Mouse (Mus musculus) hindbrain, embryonic 12.5 days (tissue): ENCODE measurements at regions not wholly inside any gene's neighbourhood (a gene's known extent, or its start where the extent isn't known, plus 50 kb on each side); places are given as distances from the start of the nearest gene placed in this dataset.

Experiments
- ATAC-seq: fragments of 200-750 bp; cut with Nextera tagmentation; 2 replicates; pipeline ENCODE4 v1.8.0; 2017; ENCODE audit warnings: moderate TSS enrichment; ENCODE audit not compliant: low FRiP score
- H3K27ac ChIP-seq: fragments of 300-500 bp; sonication (generic); 2 replicates; pipeline ENCODE4 v1.5.1; 2016; ENCODE audit warnings: mild to moderate bottlenecking
- H3K27me3 ChIP-seq: fragments of 300-500 bp; sonication (generic); 2 replicates; pipeline ENCODE4 v1.6.1; 2016; ENCODE audit warnings: mild to moderate bottlenecking
- H3K36me3 ChIP-seq: fragments of 300-500 bp; sonication (generic); 2 replicates; pipeline ENCODE4 v1.6.1; 2016; ENCODE audit warnings: mild to moderate bottlenecking
- H3K4me1 ChIP-seq: fragments of 300-500 bp; sonication (generic); 2 replicates; pipeline ENCODE4 v1.6.1; 2016
- H3K4me2 ChIP-seq: fragments of 300-500 bp; sonication (generic); replicated peaks from 2 replicates; pipeline ENCODE4 v1.6.1; 2016; ENCODE audit warnings: mild to moderate bottlenecking
- H3K4me3 ChIP-seq: fragments of 300-500 bp; sonication (generic); 2 replicates; pipeline ENCODE4 v1.5.1; 2016; ENCODE audit warnings: mild to moderate bottlenecking
- H3K9ac ChIP-seq: fragments of 300-500 bp; sonication (generic); 2 replicates; pipeline ENCODE4 v1.6.1; 2016; ENCODE audit warnings: mild to moderate bottlenecking, moderate library complexity
- H3K9me3 ChIP-seq: fragments of 300-500 bp; sonication (generic); replicated peaks from 2 replicates; pipeline ENCODE4 v1.6.1; 2016; ENCODE audit warnings: mild to moderate bottlenecking
- WGBS: fragments of 180-500 bp; shearing (Covaris S2); methylation state at CpG from one replicate; pipeline ENCODE4 v1.1.7; 2016; 5-methylcytosine and 5-hydroxymethylcytosine counted together

GRCm38 (mm10) chr8:51032386-51032785 is 2188.6 kb upstream of the Tenm3 start:
- WGBS: 63% methylated on average over 3 of the region's 3 CpGs
- Histone ChIP-seq H3K4me2 (no peak overlapping the region), H3K4me3 (no peak overlapping the region), H3K27ac (no peak overlapping the region), H3K36me3 (no peaks in the 10 kb centered on the region), H3K9me3 (no peaks in the 10 kb centered on the region), H3K4me1 (no peaks in the 10 kb centered on the region), H3K9ac (no peak overlapping the region), H3K27me3 (no peaks in the 10 kb centered on the region)
- ATAC-seq: no peak

- 92% methylated on average over 3 of the region's 3 CpGs for WGBS
- no peak for ATAC-seq
Observed at GRCm38 (mm10) chr8:51010508-51010907, 2166.8 kb upstream of the Tenm3 start.

GRCm38 (mm10) chr8:50967386-50967785 is 2123.6 kb upstream of the Tenm3 start:
- Histone ChIP-seq H3K27ac (no peak overlapping the region), H3K4me3 (no peak overlapping the region), H3K4me1 (no peaks in the 10 kb centered on the region), H3K27me3 (no peaks in the 10 kb centered on the region), H3K9ac (no peak overlapping the region), H3K9me3 (no peaks in the 10 kb centered on the region), H3K4me2 (no peak overlapping the region), H3K36me3 (no peaks in the 10 kb centered on the region)
- WGBS: 53% methylated on average over 4 of the region's 4 CpGs
- ATAC-seq: no peak

More at GRCm38 (mm10) chr8:51010508-51010907, 2166.8 kb upstream of the Tenm3 start:
- no peak overlapping the region for H3K4me3 ChIP-seq
- no peaks in the 10 kb centered on the region for H3K9me3 ChIP-seq
- H3K4me2 ChIP-seq: no peak overlapping the region
- no peak overlapping the region for H3K27ac ChIP-seq
- H3K36me3 ChIP-seq: no peaks in the 10 kb centered on the region
- no peaks in the 10 kb centered on the region for H3K27me3 ChIP-seq
- no peak overlapping the region for H3K9ac ChIP-seq
- no peaks in the 10 kb centered on the region for H3K4me1 ChIP-seq

- Histone ChIP-seq H3K36me3 (no peaks in the 10 kb centered on the region), H3K4me2 (peak overlapping the region; percentile 96), H3K9ac (no peak overlapping the region; the same call in 1 of the 2 replicates), H3K4me3 (no peak overlapping the region), H3K9me3 (no peaks in the 10 kb centered on the region), H3K27me3 (no peaks in the 10 kb centered on the region), H3K27ac (no peak overlapping the region), H3K4me1 (peaks cover 8% of the 10 kb centered on the region; the same call in 1 of the 2 replicates)
- ATAC-seq: no peak
- WGBS: 23% methylated on average over 5 of the region's 5 CpGs
Observed at GRCm38 (mm10) chr8:50917540-50917939, 2073.8 kb upstream of the Tenm3 start.

- 3% methylated on average over 8 of the region's 8 CpGs for WGBS
- Histone ChIP-seq H3K4me3 (peak overlapping the region; percentile 72), H3K9me3 (no peaks in the 10 kb centered on the region), H3K4me1 (peaks cover 8% of the 10 kb centered on the region; the same call in 1 of the 2 replicates), H3K36me3 (no peaks in the 10 kb centered on the region), H3K27ac (peak overlapping the region; percentile 74), H3K27me3 (no peaks in the 10 kb centered on the region), H3K9ac (peak overlapping the region; percentile 60), H3K4me2 (peak overlapping the region; percentile 96)
- peak; percentile 47 for ATAC-seq
Observed at GRCm38 (mm10) chr8:50916733-50917113, 2073.0 kb upstream of the Tenm3 start.

- H3K4me2 ChIP-seq: peak overlapping the region; percentile 96
- H3K9ac ChIP-seq: peak overlapping the region; percentile 60
- H3K27me3 ChIP-seq: no peaks in the 10 kb centered on the region
- no peaks in the 10 kb centered on the region for H3K9me3 ChIP-seq
- H3K27ac ChIP-seq: peak overlapping the region; percentile 74
- H3K4me1 ChIP-seq: peaks cover 8% of the 10 kb centered on the region; the same call in 1 of the 2 replicates
- H3K36me3 ChIP-seq: no peaks in the 10 kb centered on the region
- H3K4me3 ChIP-seq: peak overlapping the region; percentile 72
- ATAC-seq: peak; percentile 90
- WGBS: under 1% methylated on average over 53 of the region's 56 CpGs
Observed at GRCm38 (mm10) chr8:50915876-50916732, 2072.4 kb upstream of the Tenm3 start.

GRCm38 (mm10) chr8:50915259-50915875 is 2071.6 kb upstream of the Tenm3 start:
- peak overlapping the region; percentile 74; the same call in 1 of the 2 replicates for H3K27ac ChIP-seq
- H3K4me2 ChIP-seq: peak overlapping the region; percentile 96
- WGBS: 1% methylated on average over 22 of the region's 22 CpGs
- ATAC-seq: peak; percentile 13; the same call in 1 of the 2 replicates
- H3K27me3 ChIP-seq: no peaks in the 10 kb centered on the region
- peak overlapping the region; percentile 60 for H3K9ac ChIP-seq
- H3K36me3 ChIP-seq: no peaks in the 10 kb centered on the region
- no peaks in the 10 kb centered on the region for H3K9me3 ChIP-seq
- H3K4me3 ChIP-seq: peak overlapping the region; percentile 72
- H3K4me1 ChIP-seq: peaks cover 8% of the 10 kb centered on the region; the same call in 1 of the 2 replicates

- 19% methylated on average over 7 of the region's 7 CpGs for WGBS
- no peak for ATAC-seq
- Histone ChIP-seq H3K27me3 (no peaks in the 10 kb centered on the region), H3K9me3 (no peaks in the 10 kb centered on the region), H3K36me3 (no peaks in the 10 kb centered on the region), H3K9ac (no peak overlapping the region), H3K4me1 (peaks cover 8% of the 10 kb centered on the region; the same call in 1 of the 2 replicates), H3K4me2 (peak overlapping the region; percentile 96), H3K27ac (no peak overlapping the region), H3K4me3 (peak overlapping the region; percentile 72)
Observed at GRCm38 (mm10) chr8:50914615-50915014, 2070.9 kb upstream of the Tenm3 start.

- H3K27ac ChIP-seq: no peak overlapping the region
- no peaks in the 10 kb centered on the region for H3K27me3 ChIP-seq
- H3K9me3 ChIP-seq: no peaks in the 10 kb centered on the region
- no peak overlapping the region for H3K9ac ChIP-seq
- no peak overlapping the region for H3K4me3 ChIP-seq
- H3K4me2 ChIP-seq: no peak overlapping the region
- ATAC-seq: no peak
- H3K36me3 ChIP-seq: no peaks in the 10 kb centered on the region
- H3K4me1 ChIP-seq: no peaks in the 10 kb centered on the region
- WGBS: 86% methylated on average over 5 of the region's 5 CpGs
Observed at GRCm38 (mm10) chr8:50878198-50878597, 2034.4 kb upstream of the Tenm3 start.
